Mouse (Mus musculus) neutrophil, adult 83 days (primary cell): ENCODE results near the gene Zfp715. TPM values are rescaled to one million over a fixed set of nuclear protein-coding genes. Genes with fewer than 3 reads are reported as not detected.

ENCODE experiments used
- total RNA-seq, 2 experiments: library from RNA; stranded (reverse); gene quantifications; one replicate each; pipeline ENCODE4 v1.2.4; 2023

Zfp715 gene
- 10 to 100 TPM; 15.7 to 23.0 TPM for total RNA-seq

GRCm38 (mm10) chr7:43313013-43313428 lies at the start of gene Zfp715:
TSS of gene Zfp715 (minus strand) at chr7:43313294.

GRCm38 (mm10) chr7:43351154-43351553 lies 38.1 kb upstream of the Zfp715 start, which contains the start of gene Siglecf:
TSS of gene Siglecf (plus strand) at chr7:43351341.

Other genes starting within 250 kb of the Zfp715 start
- gene Zfp936, start 199.1 kb downstream of the Zfp715 start, total RNA-seq, result not detected
- 10 to 100 TPM in 1 of 2 experiments, 1 to 10 TPM in 1; 8.4 to 10.2 TPM for gene Siglecf, start 38.0 kb upstream of the Zfp715 start, total RNA-seq
- gene Siglecg, start 94.9 kb upstream of the Zfp715 start, total RNA-seq, result 10 to 100 TPM; 50.8 to 51.6 TPM
- gene Lim2, start 114.4 kb upstream of the Zfp715 start, total RNA-seq, result not detected
- gene Nkg7, start 123.8 kb upstream of the Zfp715 start, total RNA-seq, result 10 to 100 TPM; 30.2 to 33.5 TPM
- gene Cldnd2, start 127.5 kb upstream of the Zfp715 start, total RNA-seq, result under 1 TPM in 1 of 2 experiments, not detected in 1; 0.73 TPM
- gene Etfb, start 130.8 kb upstream of the Zfp715 start, total RNA-seq, result 10 to 100 TPM; 55.9 to 73.8 TPM
- gene Gm45233, start 130.8 kb upstream of the Zfp715 start, total RNA-seq, result not detected
- gene Vsig10l, start 149.9 kb upstream of the Zfp715 start, total RNA-seq, result 10 to 100 TPM; 10.8 to 11.0 TPM
- not detected for gene Iglon5, start 176.8 kb upstream of the Zfp715 start, total RNA-seq
- not detected for gene 4931406B18Rik, start 192.6 kb upstream of the Zfp715 start, total RNA-seq
- gene Cd33, start 231.1 kb upstream of the Zfp715 start, total RNA-seq, result 100 to 1,000 TPM; 339 to 380 TPM
- 1 to 10 TPM; 2.8 to 3.0 TPM for gene Zfp658, start 249.0 kb upstream of the Zfp715 start, total RNA-seq